ENCODE assay signal across 9 mouse cellular contexts in genomic region chr11:50546456-50547144, GRCm38 (mm10). TPM values are rescaled to one million over a fixed set of nuclear protein-coding genes. Genes with fewer than 3 reads are reported as not detected.
DNase-seq lines count a peak whose midpoint lies in the region; ATAC-seq and TF ChIP-seq lines count a peak whose summit lies in the region.
"Had no signal": no experiment of that assay in that cellular context is flagged by ENCODE, and none has a peak within 500 bp of the region (broad histone marks: within the 10 kb centered on the region; RNA-seq: fewer than 3 reads in every experiment).

No protein-coding gene starts in this region.

- no peak for TF ChIP-seq CTCF in brain, embryonic 14.5 days (IDR thresholded peaks at IDR 0.05; ENCODE audit: borderline replicate concordance, extremely low read depth, insufficient read depth, insufficient read length)

- H3K9me3 ChIP-seq in heart, embryonic 12.5 days (replicated peaks), result no peaks in the 10 kb centered on the region
- H3K9me3 ChIP-seq in intestine, embryonic 15.5 days, result no peaks in the 10 kb centered on the region
- H3K9me3 ChIP-seq: midbrain, embryonic 12.5 days had no signal

- H3K27ac ChIP-seq in heart, embryonic 12.5 days (ENCODE audit: poor library complexity, severe bottlenecking), result no peak overlapping the region
- H3K27ac ChIP-seq in intestine, embryonic 15.5 days, result no peak overlapping the region
- H3K27ac ChIP-seq: midbrain, embryonic 12.5 days had no signal

- H3K4me1 ChIP-seq in heart, embryonic 12.5 days (replicated peaks), result no peaks in the 10 kb centered on the region
- no peaks in the 10 kb centered on the region for H3K4me1 ChIP-seq in intestine, embryonic 15.5 days (replicated peaks)

- intact Hi-C loops in heart, postnatal 14 days (cut with DNase I), result no loop called here

- WGBS in heart, embryonic 12.5 days, result 76% methylated on average over 11 of the region's 11 CpGs
- 81% methylated on average over 11 of the region's 11 CpGs for WGBS in intestine, embryonic 15.5 days

- TF ChIP-seq POLR2A in brain, embryonic 14.5 days (IDR thresholded peaks at IDR 0.05; ENCODE audit: borderline replicate concordance, extremely low read depth, insufficient read depth, insufficient read length, poor library complexity, severe bottlenecking), result no peak

- DNase-seq in heart, adult 11 months, result peak; percentile 95
- DNase-seq in brain, embryonic 14.5 days (ENCODE audit: low read depth), result peak; percentile 71
- DNase-seq in heart, postnatal 14 days, result peak; percentile 24 to 50
- peak; percentile 36 for DNase-seq in lung, postnatal 14 days

- no peaks in the 10 kb centered on the region for H3K36me3 ChIP-seq in heart, embryonic 12.5 days
- no peaks in the 10 kb centered on the region for H3K36me3 ChIP-seq in intestine, embryonic 15.5 days
- H3K36me3 ChIP-seq: midbrain, embryonic 12.5 days had no signal

- no peak overlapping the region for H3K9ac ChIP-seq in heart, embryonic 12.5 days
- no peak overlapping the region for H3K9ac ChIP-seq in intestine, embryonic 15.5 days
- H3K9ac ChIP-seq: midbrain, embryonic 12.5 days had no signal

- ATAC-seq in heart, embryonic 12.5 days (ENCODE audit: insufficient number of reproducible peaks, low FRiP score), result no peak
- ATAC-seq in inflammation-experienced regulatory T-cells, adult 6 months, result no peak
- no peak for ATAC-seq in intestine, embryonic 15.5 days
- ATAC-seq in erythroblast, adult 5-6 weeks (replicated peaks; ENCODE audit: low FRiP score, poor library complexity, severe bottlenecking), result no peak

- H3K27me3 ChIP-seq in heart, embryonic 12.5 days (replicated peaks), result no peaks in the 10 kb centered on the region
- H3K27me3 ChIP-seq in intestine, embryonic 15.5 days (replicated peaks), result no peaks in the 10 kb centered on the region
- H3K27me3 ChIP-seq: midbrain, embryonic 12.5 days had no signal

- no peak overlapping the region for H3K4me2 ChIP-seq in heart, embryonic 12.5 days
- H3K4me2 ChIP-seq in intestine, embryonic 15.5 days (replicated peaks), result no peak overlapping the region
- H3K4me2 ChIP-seq: midbrain, embryonic 12.5 days had no signal

- H3K4me3 ChIP-seq in heart, embryonic 12.5 days, result no peak overlapping the region
- no peak overlapping the region for H3K4me3 ChIP-seq in intestine, embryonic 15.5 days (replicated peaks)
- H3K4me3 ChIP-seq: midbrain, embryonic 12.5 days had no signal

RNA-seq across cellular contexts. Expression of gene Adamts2, which starts 55.3 kb away (rescaled TPM):
- polyA plus RNA-seq in heart, embryonic 12.5 days (2016; fragmentation: Nextera tagmentation; extraction: Ambion mirVana), result 7.4 and 7.5 TPM in 2 replicates
- 4.8 and 8.2 TPM in 2 replicates for polyA plus RNA-seq in brain, embryonic 14.5 days (2012; rRNA removed)
- 10 to 100 TPM; 26.4 to 30.9 TPM for total RNA-seq in heart, postnatal 14 days (2021)
- not detected for polyA plus RNA-seq in inflammation-experienced regulatory T-cells, adult 6 months (2017; shearing (Covaris generic))
- 8.5 and 9.0 TPM in 2 replicates for polyA plus RNA-seq in intestine, embryonic 15.5 days (2015; fragmentation: Nextera tagmentation; extraction: Ambion mirVana)
- not detected in 2 replicates for total RNA-seq in erythroblast, adult 5-6 weeks (2015; ENCODE audit: low replicate concordance)
- total RNA-seq in erythroblast, adult 5-6 weeks (2017; ENCODE audit: low replicate concordance), result 0.09 and 0.28 TPM in 2 replicates

Comparison
In these comparisons a context has a peak if more than half of its experiments do, and no peak if none do; other contexts are left out.
1. DNase-seq: peak in every context shown above with its lines; median percentile 95 in heart, adult 11 months; 71 in brain, embryonic 14.5 days; 37 in heart, postnatal 14 days; 36 in lung, postnatal 14 days.